Mouse (Mus musculus) forebrain, embryonic 14.5 days (tissue): ENCODE measurements at regions not wholly inside any gene's neighbourhood (a gene's known extent, or its start where the extent isn't known, plus 50 kb on each side); places are given as distances from the start of the nearest gene placed in this dataset.

ENCODE experiments used
- ATAC-seq: fragments of 200-750 bp; cut with Nextera tagmentation; 2 replicates; pipeline ENCODE4 v1.8.0; 2017; ENCODE audit warnings: mild to moderate bottlenecking, moderate library complexity
- DNase-seq: peaks from one replicate; pipeline ENCODE4 v3.0.0-alpha.2; 2015; ENCODE audit warnings: low spot score
- H3K27ac ChIP-seq: fragments of 300-500 bp; sonication (generic); 2 replicates; pipeline ENCODE4 v1.5.1; 2014; ENCODE audit warnings: low read depth, mild to moderate bottlenecking, control low read depth, low read length, moderate library complexity
- H3K27me3 ChIP-seq: fragments of 300-500 bp; sonication (generic); replicated peaks from 2 replicates; pipeline ENCODE4 v1.6.1; 2014; ENCODE audit warnings: low read length, control low read depth, mixed read lengths; ENCODE audit not compliant: control insufficient read depth, insufficient read depth
- H3K36me3 ChIP-seq: fragments of 300-500 bp; sonication (generic); 2 replicates; pipeline ENCODE4 v1.6.1; 2014; ENCODE audit warnings: low read length, control low read depth; ENCODE audit not compliant: control insufficient read depth, insufficient read depth
- H3K4me1 ChIP-seq: fragments of 300-500 bp; sonication (generic); 2 replicates; pipeline ENCODE4 v1.6.1; 2014; ENCODE audit warnings: antibody characterized with exemption, low read length, control low read depth; ENCODE audit not compliant: control insufficient read depth, insufficient read depth
- H3K4me2 ChIP-seq: fragments of 300-500 bp; sonication (generic); 2 replicates; pipeline ENCODE4 v1.6.1; 2014; ENCODE audit warnings: mild to moderate bottlenecking, control low read depth, low read length
- H3K4me3 ChIP-seq: fragments of 300-500 bp; sonication (generic); 2 replicates; pipeline ENCODE4 v1.5.1; 2014; ENCODE audit warnings: low read depth, low read length, control low read depth
- H3K9ac ChIP-seq: fragments of 300-500 bp; sonication (generic); 2 replicates; pipeline ENCODE4 v1.6.1; 2014; ENCODE audit warnings: mild to moderate bottlenecking, low read length, control low read depth, moderate library complexity
- H3K9me3 ChIP-seq: fragments of 300-500 bp; sonication (generic); replicated peaks from 2 replicates; pipeline ENCODE4 v1.6.1; 2016; ENCODE audit warnings: low read length, control low read depth, mixed read lengths; ENCODE audit not compliant: control insufficient read depth
- WGBS: fragments of 180-500 bp; shearing (Covaris S2); extraction: QIAGEN DNeasy Blood & Tissue Kit; methylation state at CpG from one replicate; pipeline ENCODE4 v1.1.7; 2014; 5-methylcytosine and 5-hydroxymethylcytosine counted together

DNA sequence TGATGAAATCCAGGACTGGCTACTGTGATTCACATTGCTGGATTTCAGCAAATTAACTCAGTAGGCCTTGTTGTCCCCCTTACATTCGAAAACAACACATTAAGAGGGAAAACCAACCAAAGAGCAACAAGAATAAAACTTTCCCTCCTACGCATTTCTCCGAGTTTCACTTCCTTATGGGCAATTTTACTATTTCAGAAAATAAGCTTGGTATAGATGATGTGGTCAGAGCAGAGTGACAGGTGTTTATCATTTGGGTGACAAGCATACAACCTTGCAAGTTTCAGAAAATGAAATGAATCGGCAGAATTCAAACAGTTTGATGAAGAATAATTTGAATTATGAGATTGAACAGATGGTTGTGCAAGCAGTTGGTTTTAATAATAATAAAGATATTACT is 220.6 kb downstream of the Etaa1 start:
- DNase-seq = no peak
- Histone ChIP-seq H3K9ac (no peak overlapping the region), H3K27ac (no peak overlapping the region), H3K4me3 (no peak overlapping the region), H3K27me3 (no peaks in the 10 kb centered on the region), H3K4me1 (no peaks in the 10 kb centered on the region), H3K9me3 (no peaks in the 10 kb centered on the region), H3K4me2 (no peak overlapping the region), H3K36me3 (no peaks in the 10 kb centered on the region)
- 90% methylated on average over 4 of the region's 4 CpGs for WGBS
- no peak for ATAC-seq

DNA sequence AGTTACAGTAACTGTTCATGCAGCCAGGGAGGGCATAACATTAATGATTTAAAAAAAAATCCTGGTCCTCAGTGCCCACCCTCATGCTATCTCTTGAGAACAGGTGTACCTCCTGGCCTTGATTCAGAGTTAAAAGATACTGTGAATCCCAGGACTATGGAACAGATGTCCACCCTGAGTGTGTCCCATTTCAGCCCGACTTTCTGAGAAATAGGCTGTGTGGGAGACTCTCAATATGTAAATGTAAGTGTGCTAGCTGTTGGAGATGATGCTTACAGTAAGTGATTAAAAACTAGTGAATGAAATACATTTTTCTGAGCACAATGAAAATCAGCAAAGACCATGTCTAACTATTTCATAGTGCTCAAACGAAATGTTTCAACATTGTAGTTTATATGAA is 219.2 kb downstream of the Etaa1 start:
- DNase-seq = no peak
- H3K27ac ChIP-seq = no peak overlapping the region
- no peak overlapping the region for H3K4me3 ChIP-seq
- WGBS = 77% methylated on average over 2 of the region's 2 CpGs
- no peaks in the 10 kb centered on the region for H3K36me3 ChIP-seq
- no peak overlapping the region for H3K9ac ChIP-seq
- no peak for ATAC-seq
- H3K4me1 ChIP-seq = no peaks in the 10 kb centered on the region
- no peak overlapping the region for H3K4me2 ChIP-seq
- H3K9me3 ChIP-seq = no peaks in the 10 kb centered on the region
- no peaks in the 10 kb centered on the region for H3K27me3 ChIP-seq

DNA sequence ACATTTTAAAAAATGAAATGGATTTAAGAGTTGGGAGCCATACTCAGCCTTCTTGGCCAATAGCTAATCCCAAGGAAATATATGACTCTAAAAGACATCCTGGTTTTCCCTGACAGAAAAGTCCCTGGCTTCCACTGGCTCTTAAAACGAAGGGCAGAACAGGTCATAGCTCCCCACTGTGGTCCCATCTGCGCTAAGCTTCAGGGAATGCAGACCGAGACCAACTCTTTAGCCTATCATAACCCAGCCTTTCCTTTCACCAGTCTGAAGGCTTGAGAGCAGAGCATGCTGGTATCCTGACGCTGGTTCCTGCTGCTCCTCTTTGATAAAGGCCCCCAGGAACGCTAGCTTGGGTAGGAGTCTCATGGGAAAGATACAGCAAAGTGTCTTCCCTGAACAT is 214.8 kb downstream of the Etaa1 start:
- Histone ChIP-seq H3K36me3 (no peaks in the 10 kb centered on the region), H3K4me1 (no peaks in the 10 kb centered on the region), H3K9ac (no peak overlapping the region), H3K27ac (no peak overlapping the region), H3K27me3 (no peaks in the 10 kb centered on the region), H3K4me3 (no peak overlapping the region), H3K9me3 (no peaks in the 10 kb centered on the region), H3K4me2 (no peak overlapping the region)
- ATAC-seq (no peak), DNase-seq (no peak)
- 42% methylated on average over 5 of the region's 5 CpGs for WGBS

DNA sequence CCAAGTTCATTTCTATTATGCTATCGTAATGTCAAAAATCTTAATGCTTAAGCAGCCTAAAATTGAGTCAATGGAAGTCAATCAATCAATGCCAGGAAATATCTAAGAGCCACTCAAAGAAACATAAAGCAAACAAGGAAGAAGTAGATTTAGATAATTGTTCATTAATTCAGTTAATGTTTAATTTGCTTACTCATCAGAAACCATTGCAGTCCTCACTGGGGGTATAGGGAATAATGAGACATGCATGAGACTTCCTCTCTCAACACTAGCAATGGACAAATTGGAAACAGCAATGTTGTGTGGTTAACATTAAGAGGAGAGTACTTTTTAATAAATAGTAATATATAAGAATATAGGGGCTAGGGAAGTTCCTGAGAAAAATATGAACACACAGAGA is 209.9 kb downstream of the Etaa1 start:
- Histone ChIP-seq H3K4me1 (no peaks in the 10 kb centered on the region), H3K4me2 (no peak overlapping the region), H3K27me3 (no peaks in the 10 kb centered on the region), H3K4me3 (no peak overlapping the region), H3K36me3 (no peaks in the 10 kb centered on the region), H3K9ac (no peak overlapping the region), H3K27ac (no peak overlapping the region), H3K9me3 (no peaks in the 10 kb centered on the region)
- DNase-seq (no peak), ATAC-seq (no peak)
- 98% methylated on average over 1 of the region's 1 CpGs for WGBS

DNA sequence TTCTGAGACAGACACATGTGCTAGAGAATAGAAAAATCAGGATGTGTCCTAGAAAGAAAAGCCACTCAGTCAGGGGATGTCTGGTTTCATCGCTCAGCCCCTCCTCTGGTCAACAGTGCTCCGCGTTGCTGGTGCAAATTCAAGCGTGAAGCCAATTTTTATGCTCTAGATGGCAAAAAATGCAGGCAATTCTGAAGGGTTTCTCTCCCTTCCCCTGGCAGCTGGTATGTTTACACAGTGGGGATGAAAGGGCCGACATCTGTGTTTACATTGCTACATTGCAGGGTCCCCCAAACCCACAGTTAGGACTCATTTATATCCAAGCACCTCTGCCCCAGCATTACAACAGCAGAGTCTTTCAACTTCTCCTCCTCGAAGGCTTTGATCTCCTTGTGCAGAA is 203.3 kb downstream of the Etaa1 start:
- H3K9ac ChIP-seq = no peak overlapping the region
- no peaks in the 10 kb centered on the region for H3K9me3 ChIP-seq
- peak; percentile 52 for DNase-seq
- WGBS = 33% methylated on average over 6 of the region's 6 CpGs
- no peak overlapping the region for H3K4me3 ChIP-seq
- no peaks in the 10 kb centered on the region for H3K36me3 ChIP-seq
- H3K4me1 ChIP-seq = peaks cover 4% of the 10 kb centered on the region; the same call in 1 of the 2 replicates
- peak; percentile 82 for ATAC-seq
- H3K4me2 ChIP-seq = no peak overlapping the region
- no peak overlapping the region for H3K27ac ChIP-seq
- no peaks in the 10 kb centered on the region for H3K27me3 ChIP-seq

DNA sequence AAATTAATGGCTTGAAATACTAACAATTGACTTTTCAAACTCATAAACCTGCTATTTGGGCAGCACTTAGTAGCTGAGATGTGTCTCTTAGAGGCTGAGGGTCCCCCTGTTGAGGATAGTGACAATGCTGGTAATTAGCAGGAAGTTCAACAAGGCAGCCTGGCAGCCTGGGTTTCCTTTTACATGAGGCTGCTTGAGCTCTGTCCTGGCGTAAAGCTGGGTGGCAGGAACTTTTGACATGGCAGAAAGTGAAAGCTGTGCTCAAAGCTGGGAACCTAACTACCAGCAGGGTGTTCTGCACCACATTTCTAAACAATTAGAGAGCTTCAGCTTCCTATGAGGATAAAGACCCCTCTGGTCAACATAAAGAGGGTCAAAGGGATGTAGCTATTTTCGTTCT is 194.5 kb downstream of the Etaa1 start:
- Histone ChIP-seq H3K4me3 (no peak overlapping the region), H3K27me3 (no peaks in the 10 kb centered on the region), H3K4me1 (no peaks in the 10 kb centered on the region), H3K27ac (no peak overlapping the region), H3K9ac (no peak overlapping the region), H3K9me3 (no peaks in the 10 kb centered on the region), H3K4me2 (no peak overlapping the region), H3K36me3 (no peaks in the 10 kb centered on the region)
- DNase-seq (no peak), ATAC-seq (no peak)
- WGBS = 56% methylated on average over 2 of the region's 2 CpGs

DNA sequence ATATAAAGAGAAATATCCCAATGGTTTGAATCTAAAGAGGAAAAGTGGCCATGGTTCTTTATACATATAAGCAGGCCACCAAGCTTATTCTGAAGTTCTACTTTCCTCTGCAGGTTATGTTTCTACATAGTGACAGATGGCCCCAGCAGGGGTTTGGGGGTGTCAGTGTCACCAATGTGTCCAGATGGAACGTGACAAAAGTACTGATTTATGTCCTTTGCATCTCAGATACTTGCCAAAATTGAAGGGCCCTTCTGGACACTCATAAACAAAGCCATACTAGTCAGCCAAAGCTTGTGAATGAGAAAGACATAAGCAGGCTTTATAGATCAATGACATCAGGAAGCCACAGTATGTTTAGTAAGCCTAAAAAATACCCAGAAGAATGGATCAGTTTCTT is 190.3 kb downstream of the Etaa1 start:
- H3K4me3 ChIP-seq = no peak overlapping the region
- no peaks in the 10 kb centered on the region for H3K4me1 ChIP-seq
- H3K4me2 ChIP-seq = no peak overlapping the region
- WGBS = 50% methylated on average over 1 of the region's 1 CpGs
- ATAC-seq (no peak), DNase-seq (no peak)
- no peak overlapping the region for H3K27ac ChIP-seq
- no peaks in the 10 kb centered on the region for H3K27me3 ChIP-seq
- no peaks in the 10 kb centered on the region for H3K9me3 ChIP-seq
- no peaks in the 10 kb centered on the region for H3K36me3 ChIP-seq
- no peak overlapping the region for H3K9ac ChIP-seq

DNA sequence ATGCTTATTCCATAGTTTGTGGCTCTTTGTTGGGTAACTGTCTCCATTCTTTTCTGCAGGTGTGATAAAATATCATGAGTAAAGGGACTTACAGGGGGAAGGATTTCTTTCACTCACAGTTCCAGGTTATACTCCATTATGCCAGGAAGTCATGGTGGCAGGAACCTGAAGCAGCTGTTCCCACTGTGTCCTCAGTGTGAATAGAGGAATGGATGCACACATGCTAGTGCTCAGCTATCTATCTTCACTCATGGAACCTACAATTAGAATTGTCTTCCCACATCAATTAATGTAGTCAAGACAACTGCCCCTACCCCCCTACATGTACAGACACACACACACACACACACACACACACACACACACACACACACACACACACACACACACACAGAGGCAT is 189.5 kb downstream of the Etaa1 start:
- H3K4me2 ChIP-seq = no peak overlapping the region
- no peaks in the 10 kb centered on the region for H3K9me3 ChIP-seq
- no peak for DNase-seq
- no peaks in the 10 kb centered on the region for H3K27me3 ChIP-seq
- H3K4me1 ChIP-seq = no peaks in the 10 kb centered on the region
- no peaks in the 10 kb centered on the region for H3K36me3 ChIP-seq
- H3K4me3 ChIP-seq = no peak overlapping the region
- ATAC-seq = no peak
- no peak overlapping the region for H3K9ac ChIP-seq
- H3K27ac ChIP-seq = no peak overlapping the region

DNA sequence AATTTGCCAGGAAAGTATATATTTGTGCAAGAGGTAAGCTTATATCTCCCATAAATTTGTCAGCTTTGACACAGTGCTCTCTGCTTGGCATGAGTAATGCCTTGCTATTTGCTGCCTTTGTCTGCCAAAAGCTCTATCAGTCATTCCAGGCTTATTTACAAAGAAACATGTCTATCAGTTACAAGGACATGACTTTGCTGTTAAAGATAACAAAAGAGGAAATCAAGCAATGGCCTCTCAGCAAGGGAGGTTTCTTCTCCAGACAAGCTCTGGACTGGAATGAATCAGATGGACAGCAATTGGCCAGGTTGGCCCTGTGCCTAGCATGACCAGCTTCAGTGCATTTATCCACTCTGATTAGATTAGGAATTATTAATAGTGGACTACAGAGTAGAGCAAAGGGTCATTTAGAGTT is 185.3 kb downstream of the Etaa1 start:
- Histone ChIP-seq H3K9me3 (no peaks in the 10 kb centered on the region), H3K4me2 (no peak overlapping the region), H3K27ac (no peak overlapping the region), H3K36me3 (no peaks in the 10 kb centered on the region), H3K27me3 (no peaks in the 10 kb centered on the region), H3K4me1 (no peaks in the 10 kb centered on the region), H3K9ac (no peak overlapping the region), H3K4me3 (no peak overlapping the region)
- DNase-seq (peak; percentile 2), ATAC-seq (no peak)
